Mouse (Mus musculus): ENCODE results near the gene Tst. TPM values are rescaled to one million over a fixed set of nuclear protein-coding genes. Genes with fewer than 3 reads are reported as not detected.

Tst gene
- 15.5 TPM for polyA plus RNA-seq (2014; fragmentation: Illumina TruSeq; extraction: RNeasy Lipid Tissue Mini Kit (QIAGEN cat#74804); ENCODE audit: low read depth, low replicate concordance)

GRCm38 (mm10) chr15:78405517-78406211, at the start of gene Tst:
Gene Tst, minus strand, starts transcription at chr15:78405907.

GRCm38 (mm10) chr15:78428391-78429138, 22.9 kb upstream of the Tst start, which contains the start of gene Kctd17:
Gene Kctd17, plus strand, starts transcription at chr15:78428564.

GRCm38 (mm10) chr15:78406293-78406934, 707 bp upstream of the Tst start, which contains the start of gene Mpst:
Gene Mpst, plus strand, starts transcription at chr15:78406416.

GRCm38 (mm10) chr15:78395478-78395962, 10.2 kb downstream of the Tst start, which contains the start of gene Tex33:
Gene Tex33, minus strand, starts transcription at chr15:78395912.

Other genes with a start within 250 kb of the Tst start
- 4.1 TPM for gene Ift27, start 231.8 kb downstream of the Tst start, polyA plus RNA-seq (2014; fragmentation: Illumina TruSeq; extraction: RNeasy Lipid Tissue Mini Kit (QIAGEN cat#74804); ENCODE audit: low read depth, low replicate concordance)
- gene Pvalb, start 199.5 kb downstream of the Tst start, polyA plus RNA-seq (2014; fragmentation: Illumina TruSeq; extraction: RNeasy Lipid Tissue Mini Kit (QIAGEN cat#74804); ENCODE audit: low read depth, low replicate concordance): not detected
- gene Ncf4, start 161.1 kb downstream of the Tst start, polyA plus RNA-seq (2014; fragmentation: Illumina TruSeq; extraction: RNeasy Lipid Tissue Mini Kit (QIAGEN cat#74804); ENCODE audit: low read depth, low replicate concordance): not detected
- gene Csf2rb2, start 100.2 kb downstream of the Tst start, polyA plus RNA-seq (2014; fragmentation: Illumina TruSeq; extraction: RNeasy Lipid Tissue Mini Kit (QIAGEN cat#74804); ENCODE audit: low read depth, low replicate concordance): 0.42 TPM
- 1.1 TPM for gene Csf2rb, start 80.2 kb downstream of the Tst start, polyA plus RNA-seq (2014; fragmentation: Illumina TruSeq; extraction: RNeasy Lipid Tissue Mini Kit (QIAGEN cat#74804); ENCODE audit: low read depth, low replicate concordance)
- not detected for gene Tex33, start 10.0 kb downstream of the Tst start, polyA plus RNA-seq (2014; fragmentation: Illumina TruSeq; extraction: RNeasy Lipid Tissue Mini Kit (QIAGEN cat#74804); ENCODE audit: low read depth, low replicate concordance)
- 9.0 TPM for gene Mpst, start 509 bp upstream of the Tst start, polyA plus RNA-seq (2014; fragmentation: Illumina TruSeq; extraction: RNeasy Lipid Tissue Mini Kit (QIAGEN cat#74804); ENCODE audit: low read depth, low replicate concordance)
- gene Kctd17, start 22.7 kb upstream of the Tst start, polyA plus RNA-seq (2014; fragmentation: Illumina TruSeq; extraction: RNeasy Lipid Tissue Mini Kit (QIAGEN cat#74804); ENCODE audit: low read depth, low replicate concordance): not detected
- 15.9 TPM for gene Tmprss6, start 62.7 kb upstream of the Tst start, polyA plus RNA-seq (2014; fragmentation: Illumina TruSeq; extraction: RNeasy Lipid Tissue Mini Kit (QIAGEN cat#74804); ENCODE audit: low read depth, low replicate concordance)
- 0.11 TPM for gene Il2rb, start 89.4 kb upstream of the Tst start, polyA plus RNA-seq (2014; fragmentation: Illumina TruSeq; extraction: RNeasy Lipid Tissue Mini Kit (QIAGEN cat#74804); ENCODE audit: low read depth, low replicate concordance)
- 0.26 TPM for gene C1qtnf6, start 125.5 kb upstream of the Tst start, polyA plus RNA-seq (2014; fragmentation: Illumina TruSeq; extraction: RNeasy Lipid Tissue Mini Kit (QIAGEN cat#74804); ENCODE audit: low read depth, low replicate concordance)
- not detected for gene Sstr3, start 138.8 kb upstream of the Tst start, polyA plus RNA-seq (2014; fragmentation: Illumina TruSeq; extraction: RNeasy Lipid Tissue Mini Kit (QIAGEN cat#74804); ENCODE audit: low read depth, low replicate concordance)
- gene Rac2, start 166.9 kb upstream of the Tst start, polyA plus RNA-seq (2014; fragmentation: Illumina TruSeq; extraction: RNeasy Lipid Tissue Mini Kit (QIAGEN cat#74804); ENCODE audit: low read depth, low replicate concordance): 1.2 TPM
- 1.4 TPM for gene Cyth4, start 191.1 kb upstream of the Tst start, polyA plus RNA-seq (2014; fragmentation: Illumina TruSeq; extraction: RNeasy Lipid Tissue Mini Kit (QIAGEN cat#74804); ENCODE audit: low read depth, low replicate concordance)